Mouse (Mus musculus) left cerebral cortex, adult 2 months (tissue): ENCODE measurements around the gene Adam15. TPM values are rescaled to one million over a fixed set of nuclear protein-coding genes. Genes with fewer than 3 reads are reported as not detected.
A peak's percentile ranks its signal among the peaks of the same experiment; 100 is the strongest.

ENCODE experiments used
- DNase-seq, 2 experiments: peaks; one replicate each; pipeline ENCODE4 v3.0.0; 2021 to 2022; ENCODE audit warnings: low spot score in 2 of 2, mixed read lengths in 1 of 2; ENCODE audit errors: extremely low spot score in 1 of 2
- H3K27ac ChIP-seq: fragments of 200-600 bp; 2 replicates; pipeline ENCODE4 v1.8.1; 2022
- H3K4me3 ChIP-seq: fragments of 200-600 bp; 2 replicates; pipeline ENCODE4 v1.8.1; 2022
- CTCF ChIP-seq: fragments of 200-600 bp; IDR thresholded peaks from 2 replicates; pipeline ENCODE4 v1.8.1; 2022; ENCODE audit warnings: antibody characterized with exemption, mild to moderate bottlenecking, moderate library complexity
- intact Hi-C: fragments of 180-260 bp; cut with DNase I; formaldehyde crosslinking; loops from one replicate; pipeline ENCODE4 v1.15.1; 2025
- total RNA-seq, 2 experiments: library from RNA; stranded (reverse); gene quantifications; 2 replicates each; pipeline ENCODE4 v1.2.3; 2021

Gene Adam15
- total RNA-seq, 2 experiments from 2014 or later, result 106 to 115 TPM

DNA sequence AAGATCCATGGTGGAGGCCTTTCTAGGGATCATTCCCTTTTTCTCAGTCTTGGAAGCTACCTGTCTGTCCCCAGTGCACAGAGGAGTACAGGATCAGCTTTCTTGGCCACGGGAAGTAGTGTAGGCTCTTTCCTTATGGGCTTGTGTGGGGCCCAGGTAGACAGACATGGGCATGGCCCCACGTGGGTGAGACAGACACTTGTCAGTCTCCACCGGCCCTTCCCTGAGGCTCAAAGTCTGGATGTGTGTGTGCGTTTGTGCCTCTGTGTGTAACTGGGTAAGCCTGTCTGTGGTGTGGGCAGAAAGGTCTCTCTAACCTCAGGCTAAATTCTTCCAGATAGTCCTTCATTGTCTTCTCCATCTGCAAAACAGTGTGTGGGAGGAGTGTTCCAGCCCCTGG lies 44.7 kb downstream of the Adam15 start:
- Histone ChIP-seq H3K4me3 (no peak overlapping the region), H3K27ac (no peak overlapping the region)
- intact Hi-C loops, result no loop called here
- no peak for DNase-seq
- TF ChIP-seq CTCF, result no peak

DNA sequence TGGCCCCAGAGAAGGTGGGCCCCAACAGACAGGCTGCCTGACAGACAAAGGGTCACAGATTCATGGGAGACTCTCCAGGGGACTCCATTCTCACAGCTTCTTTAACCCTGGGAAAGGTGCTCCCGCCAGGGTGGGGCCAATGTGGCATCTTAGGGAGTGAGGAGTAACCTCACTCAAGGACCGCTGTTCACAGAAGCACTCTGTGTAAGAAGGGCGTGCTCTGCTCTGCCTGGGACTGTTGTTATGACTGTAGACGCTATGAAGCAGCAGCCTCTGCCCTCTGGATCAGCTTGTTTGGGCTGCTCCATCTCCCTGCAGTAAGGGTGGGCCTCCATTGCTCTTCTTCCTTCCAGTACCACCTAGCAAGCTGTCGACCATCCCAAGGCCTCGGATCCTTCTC lies 45.4 kb downstream of the Adam15 start:
- no peak overlapping the region for H3K4me3 ChIP-seq
- intact Hi-C loops, result no loop called here

DNA sequence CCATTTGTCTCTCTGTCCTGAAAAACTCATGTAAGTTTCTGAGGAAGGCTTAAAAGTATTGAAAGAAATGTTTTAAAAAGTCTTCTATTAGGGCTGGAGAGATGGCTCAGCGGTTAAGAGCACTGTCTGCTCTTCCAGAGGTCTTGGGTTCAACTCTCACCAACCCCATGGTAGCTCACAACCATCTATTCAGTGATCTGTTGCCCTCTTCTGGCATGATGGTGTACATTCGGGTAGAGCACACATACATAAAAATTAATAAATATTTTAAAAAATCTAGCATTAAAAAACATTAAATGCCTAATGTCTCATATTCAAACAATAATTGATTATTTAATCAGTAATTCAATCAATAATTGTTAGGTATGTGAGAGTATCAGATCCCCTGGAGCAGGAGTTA lies 49.3 kb downstream of the Adam15 start:
- Histone ChIP-seq H3K4me3 (no peak overlapping the region), H3K27ac (no peak overlapping the region)
- peak; percentile 7 for TF ChIP-seq CTCF
- intact Hi-C loops, result no loop called here
- DNase-seq, result no peak

More for the DNA sequence above, 45.4 kb downstream of the Adam15 start:
- H3K27ac ChIP-seq, result no peak overlapping the region
- no peak for TF ChIP-seq CTCF
- no peak for DNase-seq

- H3K27ac ChIP-seq, result no peak overlapping the region
- intact Hi-C loops, result no loop called here
- no peak for DNase-seq
- H3K4me3 ChIP-seq, result peak overlapping the region; percentile 28
- TF ChIP-seq CTCF, result no peak
Measured at GRCm38 (mm10) chr3:89300071-89300470, 49.7 kb downstream of the Adam15 start.

DNA sequence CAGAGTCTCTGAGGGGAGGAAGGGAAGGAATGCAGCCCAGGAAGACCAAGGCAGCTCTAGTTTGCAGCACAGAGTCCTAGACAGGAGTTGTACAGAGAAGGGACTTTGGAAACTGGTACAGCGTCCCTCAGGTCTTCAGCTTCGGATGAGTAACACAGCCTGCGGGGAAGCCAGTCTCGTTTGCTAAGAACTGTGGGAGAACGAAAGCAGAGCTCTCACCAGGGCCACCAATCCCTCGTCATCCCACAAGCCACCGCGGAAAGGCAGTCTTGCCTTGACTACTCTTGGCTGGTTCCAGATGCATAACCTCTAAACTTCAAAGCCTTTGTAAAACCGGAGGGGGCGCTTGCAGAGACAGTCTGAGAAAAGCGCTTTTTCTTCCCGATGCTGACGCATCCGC lies 50.3 kb downstream of the Adam15 start:
- peak; percentile 26 for TF ChIP-seq CTCF
- H3K4me3 ChIP-seq, result peak overlapping the region; percentile 28
- intact Hi-C loops, result no loop called here
- peak in 1 of 2 experiments; percentile 39 for DNase-seq
- H3K27ac ChIP-seq, result no peak overlapping the region

- Histone ChIP-seq H3K27ac (no peak overlapping the region), H3K4me3 (no peak overlapping the region)
- TF ChIP-seq CTCF, result no peak
- intact Hi-C loops, result no loop called here
- DNase-seq, result no peak
Measured at GRCm38 (mm10) chr3:89298908-89299307, 50.9 kb downstream of the Adam15 start.

DNA sequence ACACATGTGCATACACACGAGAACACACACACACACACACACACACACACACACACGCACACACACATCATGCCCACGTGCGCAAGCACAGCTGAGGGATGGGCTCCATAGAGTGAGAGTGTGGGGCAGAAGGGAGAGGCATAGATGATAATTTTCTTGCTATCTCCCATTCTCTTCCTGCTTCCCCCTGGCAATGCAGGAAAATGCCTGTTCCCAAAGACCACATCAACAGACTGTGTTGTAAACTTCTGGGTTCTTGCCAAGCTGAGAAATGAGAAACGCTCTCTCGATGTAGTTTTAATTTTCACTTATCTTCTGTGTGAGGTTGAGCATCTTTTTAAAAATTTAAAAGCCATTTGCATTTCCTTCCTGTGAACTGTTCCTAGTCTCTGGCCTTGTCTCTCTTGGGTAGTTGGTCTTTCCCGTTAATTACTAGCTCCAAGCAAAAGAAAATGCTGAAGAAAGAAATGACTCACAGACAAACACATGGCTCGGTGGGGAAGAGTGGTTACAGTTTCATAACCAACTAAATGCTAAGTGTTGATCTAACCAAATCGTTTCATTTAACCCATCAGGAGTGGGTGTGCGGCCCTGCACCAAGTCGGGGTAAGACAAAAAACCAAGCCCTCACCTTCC lies 52.9 kb downstream of the Adam15 start:
- TF ChIP-seq CTCF, result no peak
- intact Hi-C loops, result no loop called here
- no peak for DNase-seq

DNA sequence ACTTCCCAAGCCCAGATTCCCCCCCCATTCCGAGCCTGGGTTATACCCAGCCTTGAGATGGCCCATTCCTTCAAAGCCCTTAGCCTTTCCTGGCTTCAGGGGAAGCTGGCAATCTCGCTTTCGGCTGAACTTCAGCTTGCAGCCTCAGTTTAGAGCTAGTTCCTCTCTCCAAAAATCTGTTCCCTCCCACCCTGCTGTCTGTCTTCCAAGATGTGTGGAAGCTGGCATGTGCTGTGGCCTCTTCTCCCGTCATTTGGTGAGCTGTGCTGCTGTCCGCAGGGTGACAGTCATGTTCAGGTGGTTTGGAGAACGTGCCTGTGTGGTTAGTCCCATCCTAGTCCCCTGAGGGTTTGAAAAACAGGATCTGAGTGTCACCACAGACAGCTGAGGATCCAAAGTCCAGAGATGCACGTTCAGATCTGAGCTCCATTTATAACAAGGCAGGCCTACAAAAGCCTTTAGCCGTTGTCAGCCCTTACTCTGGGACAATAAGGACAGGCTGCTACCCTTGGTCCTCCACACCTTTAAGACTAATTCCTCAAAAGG lies 54.0 kb downstream of the Adam15 start:
- Histone ChIP-seq H3K4me3 (no peak overlapping the region), H3K27ac (no peak overlapping the region)
- intact Hi-C loops, result no loop called here
- TF ChIP-seq CTCF, result no peak
- DNase-seq, result no peak

More for the DNA sequence above, 52.9 kb downstream of the Adam15 start:
- Histone ChIP-seq H3K27ac (no peak overlapping the region), H3K4me3 (no peak overlapping the region)

- intact Hi-C loops, result no loop called here
- H3K27ac ChIP-seq, result no peak overlapping the region
- no peak for DNase-seq
- no peak for TF ChIP-seq CTCF
- no peak overlapping the region for H3K4me3 ChIP-seq
Measured at GRCm38 (mm10) chr3:89294195-89294594, 55.6 kb downstream of the Adam15 start.

DNA sequence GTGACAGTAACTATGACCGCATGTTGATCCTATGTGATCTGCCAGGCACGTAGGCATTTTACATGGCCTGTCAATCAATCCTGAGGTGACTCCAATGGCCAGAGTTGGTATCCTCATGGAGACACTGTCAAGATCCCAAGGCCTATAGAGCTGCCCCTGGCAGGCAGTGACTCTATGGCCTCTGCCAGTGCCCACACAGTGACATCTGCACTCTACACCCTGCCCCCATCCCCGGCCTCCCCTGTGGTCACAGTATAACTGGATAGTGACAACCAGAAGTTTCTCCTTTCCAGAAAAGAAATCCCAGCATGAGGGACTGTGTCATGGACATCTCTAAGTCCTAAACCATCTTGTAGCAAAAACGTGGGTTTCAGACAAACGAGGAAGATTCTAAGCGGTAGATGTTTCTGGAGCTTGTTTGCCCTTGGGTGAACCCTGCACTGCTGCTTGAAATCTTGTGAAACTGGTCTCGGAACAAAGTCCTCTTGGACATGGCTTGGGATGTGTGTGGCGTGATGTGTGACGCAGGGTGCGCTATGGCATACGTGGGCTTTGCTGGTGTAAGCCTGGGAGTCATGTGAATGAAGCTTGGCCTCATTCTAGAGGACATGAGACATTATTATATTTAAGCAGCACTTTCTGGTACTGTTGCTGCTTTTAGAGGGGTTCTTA lies 56.4 kb downstream of the Adam15 start:
- no peak overlapping the region for H3K27ac ChIP-seq
- DNase-seq, result no peak
- intact Hi-C loops, result no loop called here
- no peak overlapping the region for H3K4me3 ChIP-seq
- TF ChIP-seq CTCF, result no peak

GRCm38 (mm10) chr3:89292303-89292702 lies 57.5 kb downstream of the Adam15 start:
- no peak for DNase-seq
- no peak overlapping the region for H3K4me3 ChIP-seq
- TF ChIP-seq CTCF, result no peak
- intact Hi-C loops, result no loop called here
- H3K27ac ChIP-seq, result no peak overlapping the region

- Histone ChIP-seq H3K4me3 (no peak overlapping the region), H3K27ac (no peak overlapping the region)
- intact Hi-C loops, result no loop called here
- DNase-seq, result no peak
- no peak for TF ChIP-seq CTCF
Measured at GRCm38 (mm10) chr3:89291874-89292273, 57.9 kb downstream of the Adam15 start.

Other genes with a start within 250 kb of the Adam15 start
- gene Gm43738, start 248.9 kb downstream of the Adam15 start, total RNA-seq, result not detected
- gene Fdps, start 248.0 kb downstream of the Adam15 start, total RNA-seq, result 10 to 100 TPM; 78.1 to 79.6 TPM
- not detected for gene Pklr, start 213.9 kb downstream of the Adam15 start, total RNA-seq
- 10 to 100 TPM; 14.9 to 20.9 TPM for gene Hcn3, start 189.8 kb downstream of the Adam15 start, total RNA-seq
- 10 to 100 TPM; 45.6 to 46.3 TPM for gene Clk2, start 185.2 kb downstream of the Adam15 start, total RNA-seq
- gene Scamp3, start 172.5 kb downstream of the Adam15 start, total RNA-seq, result 10 to 100 TPM; 64.0 to 64.7 TPM
- 10 to 100 TPM; 56.9 to 60.4 TPM for gene Fam189b, start 166.9 kb downstream of the Adam15 start, total RNA-seq
- gene Gba, start 147.1 kb downstream of the Adam15 start, total RNA-seq, result 10 to 100 TPM; 64.9 to 66.8 TPM
- 10 to 100 TPM; 21.2 to 21.9 TPM for gene Thbs3, start 134.8 kb downstream of the Adam15 start, total RNA-seq
- 10 to 100 TPM; 96.2 to 99.9 TPM for gene Mtx1, start 122.9 kb downstream of the Adam15 start, total RNA-seq
- gene Muc1, start 120.9 kb downstream of the Adam15 start, total RNA-seq, result under 1 TPM; 0.29 to 0.33 TPM
- 10 to 100 TPM; 63.2 to 71.4 TPM for gene Krtcap2, start 104.0 kb downstream of the Adam15 start, total RNA-seq
- gene Trim46, start 103.7 kb downstream of the Adam15 start, total RNA-seq, result 10 to 100 TPM; 82.8 to 85.1 TPM
- 10 to 100 TPM; 50.9 to 53.1 TPM for gene Dpm3, start 90.6 kb downstream of the Adam15 start, total RNA-seq
- 10 to 100 TPM; 36.0 to 38.6 TPM for gene Slc50a1, start 79.4 kb downstream of the Adam15 start, total RNA-seq
- gene Efna1, start 68.9 kb downstream of the Adam15 start, total RNA-seq, result 1 to 10 TPM; 5.5 to 5.9 TPM
- 10 to 100 TPM; 49.3 to 55.0 TPM for gene Efna3, start 27.0 kb downstream of the Adam15 start, total RNA-seq
- under 1 TPM in 1 of 2 experiments, not detected in 1; 0.21 TPM for gene Efna4, start 12.0 kb downstream of the Adam15 start, total RNA-seq
- under 1 TPM; 0.29 to 0.40 TPM for gene Dcst2, start 12.0 kb upstream of the Adam15 start, total RNA-seq
- under 1 TPM in 1 of 2 experiments, not detected in 1; 0.28 TPM for gene Dcst1, start 15.3 kb upstream of the Adam15 start, total RNA-seq
- 10 to 100 TPM; 12.4 to 13.2 TPM for gene Zbtb7b, start 44.8 kb upstream of the Adam15 start, total RNA-seq
- gene Lenep, start 52.8 kb upstream of the Adam15 start, total RNA-seq, result 1 to 10 TPM; 1.1 to 3.5 TPM
- 10 to 100 TPM; 34.5 to 37.8 TPM for gene Flad1, start 61.9 kb upstream of the Adam15 start, total RNA-seq
- 1 to 10 TPM; 1.8 to 2.3 TPM for gene Cks1b, start 68.4 kb upstream of the Adam15 start, total RNA-seq
- 10 to 100 TPM; 12.9 to 16.4 TPM for gene Shc1, start 68.4 kb upstream of the Adam15 start, total RNA-seq
- gene Pygo2, start 80.2 kb upstream of the Adam15 start, total RNA-seq, result 10 to 100 TPM; 51.0 to 54.5 TPM
- 10 to 100 TPM; 33.8 to 34.8 TPM for gene Pbxip1, start 86.7 kb upstream of the Adam15 start, total RNA-seq
- gene Pmvk, start 104.5 kb upstream of the Adam15 start, total RNA-seq, result 10 to 100 TPM; 32.1 to 35.0 TPM
- 10 to 100 TPM; 18.2 to 27.3 TPM for gene Kcnn3, start 170.2 kb upstream of the Adam15 start, total RNA-seq